Mouse (Mus musculus) small intestine, adult 2 months (tissue): ENCODE data around the gene Zfp628.

Source experiments
- CTCF ChIP-seq: fragments of 200-500 bp; IDR thresholded peaks from 2 replicates; pipeline ENCODE4 v1.5.1; 2012; ENCODE audit warnings: low read depth, mild to moderate bottlenecking, control low read depth, inconsistent platforms, low read length, moderate library complexity, mixed read lengths; ENCODE audit not compliant: insufficient replicate concordance, insufficient read length; ENCODE audit errors: extremely low read depth
- POLR2A ChIP-seq: fragments of 200-500 bp; IDR thresholded peaks from 2 replicates; pipeline ENCODE4 v1.6.1; 2012; ENCODE audit warnings: low read depth, mild to moderate bottlenecking, control low read depth, inconsistent platforms, low read length, moderate library complexity

- no peak for TF ChIP-seq CTCF
- no peak for TF ChIP-seq POLR2A
These were observed 42.3 kb downstream of the Zfp628 start for GRCm38 (mm10) chr7:4957361-4957760.
